Mouse (Mus musculus): ENCODE results near the gene Med24. TPM values are rescaled to one million over a fixed set of nuclear protein-coding genes. Genes with fewer than 3 reads are reported as not detected.

Med24 gene
- total RNA-seq, 2 experiments from 2014 or later: 47.8 to 58.0 TPM

GRCm38 (mm10) chr11:98655076-98655475, 74.2 kb downstream of the Med24 start:
- DNase-seq (ENCODE audit: low spot score in 2 of 2): peak in 1 of 2 experiments; percentile 33

Other genes with a start within 250 kb of the Med24 start
- under 1 TPM; 0.54 to 0.74 TPM for gene Ikzf3, start 183.4 kb downstream of the Med24 start, total RNA-seq (2021)
- gene Zpbp2, start 178.3 kb downstream of the Med24 start, total RNA-seq (2021): not detected
- gene Ormdl3, start 142.1 kb downstream of the Med24 start, total RNA-seq (2021): 10 to 100 TPM; 28.0 to 28.3 TPM
- not detected for gene Lrrc3c, start 131.1 kb downstream of the Med24 start, total RNA-seq (2021)
- gene Gm12355, start 103.8 kb downstream of the Med24 start, total RNA-seq (2021): 10 to 100 TPM; 11.0 to 13.9 TPM
- under 1 TPM; 0.49 to 0.76 TPM for gene Gsdma3, start 103.1 kb downstream of the Med24 start, total RNA-seq (2021)
- not detected for gene Gsdma2, start 82.7 kb downstream of the Med24 start, total RNA-seq (2021)
- gene Gsdma, start 65.1 kb downstream of the Med24 start, total RNA-seq (2021): not detected
- gene Psmd3, start 46.9 kb downstream of the Med24 start, total RNA-seq (2021): 100 to 1,000 TPM; 130 to 140 TPM
- gene Csf3, start 28.2 kb downstream of the Med24 start, total RNA-seq (2021): not detected
- gene Thra, start 11.2 kb upstream of the Med24 start, total RNA-seq (2021): 100 to 1,000 TPM; 225 TPM
- 10 to 100 TPM; 26.7 to 34.2 TPM for gene Nr1d1, start 45.9 kb upstream of the Med24 start, total RNA-seq (2021)
- gene Msl1, start 66.1 kb upstream of the Med24 start, total RNA-seq (2021): 10 to 100 TPM; 79.3 to 83.9 TPM
- gene Casc3, start 75.5 kb upstream of the Med24 start, total RNA-seq (2021): 10 to 100 TPM; 28.3 to 31.6 TPM
- 1 to 10 TPM; 3.4 to 4.3 TPM for gene Rapgefl1, start 107.3 kb upstream of the Med24 start, total RNA-seq (2021)
- 10 to 100 TPM in 1 of 2 experiments, 1 to 10 TPM in 1; 8.3 to 11.0 TPM for gene Wipf2, start 134.2 kb upstream of the Med24 start, total RNA-seq (2021)
- 1 to 10 TPM; 6.8 to 7.5 TPM for gene Cdc6, start 178.4 kb upstream of the Med24 start, total RNA-seq (2021)
- 10 to 100 TPM; 44.6 to 45.9 TPM for gene Rara, start 198.4 kb upstream of the Med24 start, total RNA-seq (2021)

Measured in gastrocnemius, postnatal 4 days (tissue).